In the genomic region with DNA sequence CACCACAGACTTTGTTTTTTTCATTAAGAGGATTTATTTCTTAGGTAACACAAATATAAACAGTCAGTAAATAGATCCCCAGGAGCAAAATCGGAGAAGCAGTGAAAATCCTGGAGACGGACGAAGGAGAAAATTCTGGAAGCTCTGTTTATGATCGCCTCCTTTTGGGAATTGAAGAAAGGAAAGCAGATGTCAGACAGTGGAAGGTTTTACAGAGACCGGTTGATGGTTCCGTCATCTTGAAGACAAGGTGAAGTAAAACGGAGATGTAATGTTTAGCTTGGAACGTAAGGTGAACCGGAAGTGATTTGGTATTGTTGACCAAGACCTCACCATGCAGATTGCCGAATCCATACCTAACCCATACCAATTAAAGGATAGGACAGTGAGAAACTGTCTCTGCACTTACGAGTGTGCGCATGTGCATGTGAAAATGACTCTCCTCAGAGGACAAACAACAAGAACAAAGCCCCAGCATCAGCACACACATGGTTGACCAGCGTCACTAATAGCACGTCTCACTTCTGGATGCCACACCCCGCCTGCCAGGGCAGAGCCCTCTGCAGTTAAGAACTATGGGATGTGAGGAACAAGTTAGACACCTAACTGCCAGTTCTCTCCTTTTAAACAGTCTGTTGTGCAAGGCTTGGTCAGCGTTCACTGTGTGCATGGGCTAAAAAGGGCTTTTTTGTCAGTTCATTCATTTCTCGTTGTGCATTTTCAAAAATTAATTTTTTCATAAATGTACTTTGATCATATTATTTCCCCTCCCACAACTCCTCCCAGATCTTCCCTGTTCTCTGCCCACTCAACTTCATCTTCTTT, we compare ENCODE assay signal across 18 mouse cellular contexts.
DNase-seq lines count a peak whose midpoint lies in the region; ATAC-seq lines count a peak whose summit lies in the region.
"Had no signal": no experiment of that assay in that cellular context is flagged by ENCODE, and none has a peak within 500 bp of the region (broad histone marks: within the 10 kb centered on the region; RNA-seq: fewer than 3 reads in every experiment).

No protein-coding gene starts in this region.

- H3K36me3 ChIP-seq in embryonic facial prominence, embryonic 12.5 days = no peaks in the 10 kb centered on the region
- H3K36me3 ChIP-seq in embryonic facial prominence, embryonic 10.5 days (replicated peaks) = no peaks in the 10 kb centered on the region
- no peaks in the 10 kb centered on the region for H3K36me3 ChIP-seq in forebrain, embryonic 11.5 days (ENCODE audit: control insufficient read depth, insufficient read depth, low read length)
- H3K36me3 ChIP-seq in hindbrain, embryonic 15.5 days = no peaks in the 10 kb centered on the region
- H3K36me3 ChIP-seq in midbrain, embryonic 14.5 days (ENCODE audit: control insufficient read depth, insufficient read depth, low read length) = no peaks in the 10 kb centered on the region
- H3K36me3 ChIP-seq in kidney, embryonic 14.5 days (ENCODE audit: control insufficient read depth, insufficient read depth, low read length) = no peaks in the 10 kb centered on the region
- H3K36me3 ChIP-seq: neural tube, embryonic 12.5 days had no signal

- H3K9me3 ChIP-seq in embryonic facial prominence, embryonic 12.5 days = peaks cover 11% of the 10 kb centered on the region
- peaks cover 8% of the 10 kb centered on the region for H3K9me3 ChIP-seq in embryonic facial prominence, embryonic 10.5 days
- H3K9me3 ChIP-seq in forebrain, embryonic 11.5 days (ENCODE audit: control insufficient read depth, low read length) = no peaks in the 10 kb centered on the region
- H3K9me3 ChIP-seq in hindbrain, embryonic 15.5 days = peaks cover 5% of the 10 kb centered on the region; the same call in 1 of the 2 replicates
- no peaks in the 10 kb centered on the region; the same call in 1 of the 2 replicates for H3K9me3 ChIP-seq in midbrain, embryonic 14.5 days (ENCODE audit: control insufficient read depth, low read length)
- peaks cover 4% of the 10 kb centered on the region; the same call in 1 of the 2 replicates for H3K9me3 ChIP-seq in kidney, embryonic 14.5 days (ENCODE audit: control insufficient read depth, low read length)

- H3K27me3 ChIP-seq in embryonic facial prominence, embryonic 12.5 days = no peaks in the 10 kb centered on the region
- H3K27me3 ChIP-seq in embryonic facial prominence, embryonic 10.5 days (replicated peaks; ENCODE audit: low read depth, poor library complexity, severe bottlenecking) = no peaks in the 10 kb centered on the region
- H3K27me3 ChIP-seq in forebrain, embryonic 11.5 days (ENCODE audit: control insufficient read depth, insufficient read depth, low read length) = no peaks in the 10 kb centered on the region
- no peaks in the 10 kb centered on the region for H3K27me3 ChIP-seq in hindbrain, embryonic 15.5 days
- peaks cover 10% of the 10 kb centered on the region; the same call in 1 of the 2 replicates for H3K27me3 ChIP-seq in midbrain, embryonic 14.5 days (ENCODE audit: control insufficient read depth, insufficient read depth, low read length)
- no peaks in the 10 kb centered on the region for H3K27me3 ChIP-seq in kidney, embryonic 14.5 days (ENCODE audit: control insufficient read depth, insufficient read depth, low read length)
- H3K27me3 ChIP-seq: neural tube, embryonic 12.5 days had no signal

- H3K9ac ChIP-seq in embryonic facial prominence, embryonic 12.5 days = no peak overlapping the region
- no peak overlapping the region for H3K9ac ChIP-seq in forebrain, embryonic 11.5 days (ENCODE audit: low read length)
- no peak overlapping the region for H3K9ac ChIP-seq in hindbrain, embryonic 15.5 days
- no peak overlapping the region for H3K9ac ChIP-seq in midbrain, embryonic 14.5 days (replicated peaks; ENCODE audit: low read length)
- no peak overlapping the region for H3K9ac ChIP-seq in kidney, embryonic 14.5 days (ENCODE audit: low read depth, low read length)
- H3K9ac ChIP-seq: neural tube, embryonic 12.5 days had no signal

- H3K4me2 ChIP-seq in embryonic facial prominence, embryonic 12.5 days (replicated peaks) = peak overlapping the region; percentile 43; the same call in 1 of the 2 replicates
- H3K4me2 ChIP-seq in forebrain, embryonic 11.5 days (ENCODE audit: low read depth, low read length, severe bottlenecking) = peak overlapping the region; percentile 12; the same call in 1 of the 2 replicates
- peak overlapping the region; percentile 49; the same call in 1 of the 2 replicates for H3K4me2 ChIP-seq in hindbrain, embryonic 15.5 days
- peak overlapping the region; percentile 47 for H3K4me2 ChIP-seq in midbrain, embryonic 14.5 days (ENCODE audit: low read length)
- no peak overlapping the region for H3K4me2 ChIP-seq in kidney, embryonic 14.5 days (replicated peaks; ENCODE audit: low read depth, low read length)

- H3K27ac ChIP-seq in embryonic facial prominence, embryonic 12.5 days = no peak overlapping the region
- no peak overlapping the region for H3K27ac ChIP-seq in embryonic facial prominence, embryonic 10.5 days (replicated peaks)
- peak overlapping the region; percentile 39; the same call in 1 of the 2 replicates for H3K27ac ChIP-seq in forebrain, embryonic 11.5 days (ENCODE audit: low read depth, low read length)
- no peak overlapping the region for H3K27ac ChIP-seq in hindbrain, embryonic 15.5 days (replicated peaks)
- no peak overlapping the region for H3K27ac ChIP-seq in midbrain, embryonic 14.5 days (replicated peaks; ENCODE audit: low read depth, low read length)
- H3K27ac ChIP-seq in kidney, embryonic 14.5 days (ENCODE audit: low read depth, low read length) = no peak overlapping the region
- H3K27ac ChIP-seq: heart, adult 2 months; neural tube, embryonic 12.5 days had no signal

- WGBS in embryonic facial prominence, embryonic 12.5 days = 79% methylated on average over 17 of the region's 17 CpGs
- WGBS in embryonic facial prominence, embryonic 10.5 days = 80% methylated on average over 17 of the region's 17 CpGs
- WGBS in forebrain, embryonic 11.5 days = 56% methylated on average over 17 of the region's 17 CpGs
- 83% methylated on average over 17 of the region's 17 CpGs for WGBS in hindbrain, embryonic 15.5 days
- 62% methylated on average over 17 of the region's 17 CpGs for WGBS in midbrain, embryonic 14.5 days
- 89% methylated on average over 17 of the region's 17 CpGs for WGBS in kidney, embryonic 14.5 days

- no peak for DNase-seq in embryonic facial prominence, embryonic 10.5 days (ENCODE audit: low spot score)
- DNase-seq in forebrain, embryonic 11.5 days (ENCODE audit: low spot score) = no peak
- no peak for DNase-seq in midbrain, embryonic 14.5 days
- DNase-seq in adrenal gland, postnatal 4 days (ENCODE audit: low spot score in 2 of 2) = no peak
- DNase-seq: adrenal gland, adult 2 months; cerebellum, adult 11 months; gastrocnemius, postnatal 10 days; heart, adult 2 months; kidney, adult 18-20 months; kidney, postnatal 4 days; lung, adult 18-20 months; lung, postnatal 4 days; thymus, postnatal 36 days had no signal

- H3K4me1 ChIP-seq in embryonic facial prominence, embryonic 12.5 days = 0 out of 2 replicates have a peak, but pooled peaks cover 4% of the 10 kb centered on the region
- H3K4me1 ChIP-seq in embryonic facial prominence, embryonic 10.5 days = peaks cover 13% of the 10 kb centered on the region
- peaks cover 5% of the 10 kb centered on the region; the same call in 1 of the 2 replicates for H3K4me1 ChIP-seq in forebrain, embryonic 11.5 days (replicated peaks; ENCODE audit: control insufficient read depth, insufficient read depth, low read length)
- H3K4me1 ChIP-seq in hindbrain, embryonic 15.5 days (replicated peaks) = peaks cover 4% of the 10 kb centered on the region; the same call in 1 of the 2 replicates
- 0 out of 2 replicates have a peak, but pooled peaks cover 4% of the 10 kb centered on the region for H3K4me1 ChIP-seq in midbrain, embryonic 14.5 days (ENCODE audit: control insufficient read depth, insufficient read depth, low read length)
- no peaks in the 10 kb centered on the region for H3K4me1 ChIP-seq in kidney, embryonic 14.5 days (ENCODE audit: control insufficient read depth, insufficient read depth, low read length)

- H3K4me3 ChIP-seq in embryonic facial prominence, embryonic 12.5 days = no peak overlapping the region
- no peak overlapping the region for H3K4me3 ChIP-seq in embryonic facial prominence, embryonic 10.5 days
- no peak overlapping the region for H3K4me3 ChIP-seq in forebrain, embryonic 11.5 days (ENCODE audit: low read depth, low read length)
- H3K4me3 ChIP-seq in hindbrain, embryonic 15.5 days = no peak overlapping the region
- H3K4me3 ChIP-seq in midbrain, embryonic 14.5 days (replicated peaks; ENCODE audit: low read depth, low read length) = no peak overlapping the region
- no peak overlapping the region for H3K4me3 ChIP-seq in kidney, embryonic 14.5 days (ENCODE audit: low read length)
- H3K4me3 ChIP-seq: heart, adult 2 months; neural tube, embryonic 12.5 days had no signal

- no peak for ATAC-seq in embryonic facial prominence, embryonic 12.5 days (ENCODE audit: insufficient number of reproducible peaks, insufficient read depth, low FRiP score, low TSS enrichment)
- peak; percentile 34; the same call in 1 of the 2 replicates for ATAC-seq in forebrain, embryonic 11.5 days (replicated peaks; ENCODE audit: low FRiP score)
- no peak for ATAC-seq in hindbrain, embryonic 15.5 days (ENCODE audit: low FRiP score, low read depth)
- ATAC-seq in midbrain, embryonic 14.5 days (ENCODE audit: low FRiP score, low TSS enrichment) = no peak
- no peak for ATAC-seq in kidney, embryonic 14.5 days (ENCODE audit: low FRiP score, low TSS enrichment)
- ATAC-seq in megakaryocyte-erythroid progenitor cell, adult 5-6 weeks (replicated peaks; ENCODE audit: low FRiP score, low TSS enrichment, poor library complexity, severe bottlenecking) = no peak
